Mouse (Mus musculus) urinary bladder, postnatal 14 days (tissue): Measurements from ENCODE around the gene Parva.

Experiments
- DNase-seq: peaks from one replicate; pipeline ENCODE4 v3.0.0; 2021; ENCODE audit warnings: low spot score

Gene Parva

DNA sequence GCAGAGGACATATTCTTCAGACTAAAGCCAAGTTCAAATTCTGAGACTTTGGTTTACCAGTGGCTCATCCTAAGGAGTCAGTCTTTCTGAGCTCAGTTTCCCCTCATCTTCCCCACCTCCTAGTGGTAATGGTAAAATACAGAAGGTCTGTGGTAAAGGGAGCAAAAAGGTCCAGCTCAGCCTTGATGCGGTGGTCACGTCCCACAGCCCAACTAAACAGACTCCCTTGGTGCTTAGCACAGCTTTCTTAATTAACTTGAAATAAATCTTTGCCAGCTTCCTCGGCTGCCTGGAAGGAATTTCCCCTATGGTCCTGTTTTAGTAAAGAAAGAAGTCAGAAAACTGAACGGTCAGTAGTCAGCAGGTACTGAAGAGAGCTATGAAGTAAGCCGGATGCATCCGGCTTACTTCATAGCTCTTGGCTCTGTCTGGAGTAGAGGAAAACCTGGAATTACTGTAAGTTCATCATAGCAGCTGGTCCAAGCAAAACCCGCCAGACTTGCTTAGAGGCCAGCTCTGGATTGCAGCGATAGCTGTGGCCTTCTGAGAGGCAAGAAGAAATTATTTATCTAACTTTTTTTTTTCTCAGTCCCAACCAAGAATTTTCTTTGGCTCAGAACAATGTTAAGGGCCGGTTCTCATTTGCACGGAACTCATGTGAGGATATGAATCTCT, 176.3 kb downstream of the Parva start:
- DNase-seq, result peak; percentile 48

DNA sequence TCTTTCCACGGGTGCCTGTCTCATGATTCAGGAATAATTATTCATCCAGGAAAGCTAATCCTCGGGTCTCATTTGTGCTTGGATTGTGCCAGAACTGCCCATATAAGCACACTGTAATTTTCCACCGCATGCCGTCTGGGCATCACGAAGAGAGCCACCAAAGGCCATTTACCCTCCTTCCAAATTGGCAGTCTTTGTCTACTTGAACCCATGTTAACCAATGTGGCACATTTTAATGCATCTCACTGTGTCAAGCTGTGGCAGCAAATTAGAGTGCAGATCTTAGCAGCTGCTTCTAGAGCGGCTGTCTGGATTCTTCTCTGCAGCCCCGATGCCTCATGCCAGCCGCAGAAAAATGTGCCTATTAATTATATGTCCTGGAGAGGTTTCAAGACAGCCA, 176.9 kb downstream of the Parva start:
- no peak for DNase-seq

DNA sequence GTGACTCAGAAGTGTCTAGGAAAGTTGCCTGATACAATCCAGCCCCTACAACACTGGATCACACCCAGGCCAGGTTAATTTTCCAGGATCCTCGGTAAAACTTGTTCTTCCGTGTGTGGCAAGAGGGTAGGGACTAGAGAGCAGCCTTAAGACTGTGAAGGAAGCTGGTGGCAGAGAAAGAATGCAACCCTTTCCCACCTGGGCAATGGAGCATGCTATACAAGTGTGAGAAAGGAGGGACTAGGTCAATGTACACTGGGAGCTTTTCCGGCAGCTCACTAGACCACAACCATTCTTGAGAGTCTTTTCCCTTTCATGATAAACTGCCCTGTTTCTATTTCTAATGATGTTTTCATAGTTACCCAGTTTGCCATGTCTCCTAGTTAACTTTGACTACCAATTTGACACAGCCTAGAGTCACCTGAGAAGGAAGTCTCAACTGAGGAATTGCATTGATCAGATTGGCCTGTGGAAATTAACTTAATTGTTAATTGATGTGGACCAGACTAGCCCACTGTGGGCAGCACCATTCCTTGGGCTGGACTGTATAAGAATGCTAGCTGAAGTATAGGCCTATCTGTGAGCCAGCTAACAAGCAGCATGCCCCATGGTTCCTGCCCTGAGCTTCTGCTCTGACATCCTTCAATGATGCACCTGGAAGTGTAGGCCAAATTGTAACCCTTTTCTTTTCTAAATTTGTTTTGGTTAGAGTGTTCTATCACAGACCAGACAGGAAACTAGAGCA, 186.9 kb downstream of the Parva start:
- no peak for DNase-seq

DNA sequence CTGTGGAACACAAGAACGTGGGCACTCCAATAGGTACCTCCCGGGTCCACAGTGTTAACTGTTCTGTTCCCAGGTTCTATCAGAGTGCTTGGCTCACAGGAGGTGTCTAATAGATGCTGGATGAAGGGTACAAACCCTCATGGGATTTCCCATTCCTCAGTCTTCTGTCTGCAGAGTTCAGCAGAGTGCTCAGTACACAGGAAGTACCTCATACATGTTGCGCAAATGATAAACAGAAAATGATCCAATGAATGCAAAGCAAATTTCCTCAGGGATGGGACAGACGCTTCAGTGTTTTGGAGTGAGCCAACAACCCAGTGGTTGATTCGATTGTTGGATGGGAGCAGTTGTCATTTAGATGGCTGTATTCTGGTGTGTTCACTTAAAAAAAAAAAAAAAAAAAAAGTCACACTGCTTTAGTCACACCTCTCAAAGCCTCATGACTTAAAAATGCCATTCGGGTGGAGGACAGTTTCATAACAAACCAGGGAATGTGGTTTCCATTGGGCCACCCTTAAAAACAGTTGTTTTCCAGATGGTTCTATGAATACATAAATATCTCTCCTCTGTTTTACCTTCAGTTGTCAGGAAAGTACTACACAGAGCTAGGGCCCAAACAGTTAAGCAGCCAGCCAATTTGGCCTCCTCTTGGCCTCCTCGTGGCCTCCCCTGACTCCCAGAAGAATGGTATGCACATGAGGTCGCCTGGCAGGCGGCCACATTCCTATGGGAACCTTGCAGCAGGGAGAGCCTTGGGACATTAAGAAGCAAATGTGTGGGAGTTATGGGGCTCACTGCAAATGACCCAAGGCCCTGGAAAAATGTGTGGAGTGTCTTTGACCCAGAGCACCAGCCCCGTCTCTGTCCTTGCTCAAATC, 187.7 kb downstream of the Parva start:
- peak; percentile 33 for DNase-seq

DNA sequence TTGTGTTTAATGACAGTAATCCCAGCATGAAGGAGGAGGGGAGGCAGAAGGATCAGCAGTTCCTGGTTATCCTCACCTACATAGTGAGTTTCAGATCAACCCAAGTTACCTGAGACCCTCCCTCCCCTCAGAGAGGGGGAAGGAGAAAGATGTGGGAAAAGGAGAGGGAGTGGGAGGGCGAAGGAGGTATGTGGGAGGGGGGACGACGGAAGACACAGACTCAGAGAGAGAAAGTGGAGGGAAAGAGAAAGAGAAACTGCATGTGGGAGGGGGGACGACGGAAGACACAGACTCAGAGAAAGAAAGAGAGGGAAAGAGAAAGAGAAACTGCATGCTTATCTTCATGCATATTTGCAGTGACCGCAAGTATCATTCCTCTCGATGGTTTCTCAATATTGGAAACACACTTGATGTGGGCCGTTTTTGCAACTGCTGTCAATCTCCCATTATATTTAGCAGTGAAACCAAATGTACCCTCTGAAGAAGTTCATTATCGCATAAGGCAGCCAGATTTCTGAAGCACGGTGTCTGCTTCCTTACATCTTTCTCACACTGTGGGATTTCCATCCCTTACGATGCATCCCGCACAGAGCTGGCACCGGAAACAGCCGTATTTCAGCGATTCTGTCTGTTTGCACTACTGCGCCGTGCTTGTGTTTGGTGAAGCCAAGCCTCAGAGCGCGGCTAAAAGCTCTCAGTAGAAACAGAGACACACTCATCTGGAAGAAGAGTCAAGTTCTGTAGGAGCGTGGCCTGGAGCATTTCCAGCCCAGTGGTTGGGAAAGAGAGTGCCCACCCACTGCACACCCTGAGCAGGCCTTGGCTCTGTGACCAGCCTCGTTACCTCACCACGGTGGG, 193.2 kb downstream of the Parva start:
- peak; percentile 18 for DNase-seq

- DNase-seq, result no peak
Measured at GRCm38 (mm10) chr7:112627481-112627880, 200.2 kb downstream of the Parva start.

GRCm38 (mm10) chr7:112634505-112635213, 207.4 kb downstream of the Parva start:
- no peak for DNase-seq

- DNase-seq, result no peak
Measured at GRCm38 (mm10) chr7:112635936-112636335, 208.6 kb downstream of the Parva start.
